Mouse (Mus musculus) C2C12 (cell line): ENCODE results near the gene S100a4.

ENCODE experiments used
- CEBPB ChIP-seq: IDR thresholded peaks from one replicate; pipeline ENCODE4 v1.6.1; 2011; ENCODE audit warnings: low read depth, mild to moderate bottlenecking, control low read depth, moderate library complexity
- CTCF ChIP-seq: IDR thresholded peaks from one replicate; pipeline ENCODE4 v1.5.1; 2011; ENCODE audit not compliant: control insufficient read depth, insufficient read depth, insufficient read length
- FOSL1 ChIP-seq: IDR thresholded peaks from one replicate; pipeline ENCODE4 v1.8.0; 2011; ENCODE audit warnings: mild to moderate bottlenecking, low read length; ENCODE audit not compliant: poor library complexity, insufficient read depth, severe bottlenecking
- MAX ChIP-seq: IDR thresholded peaks from one replicate; pipeline ENCODE4 v1.6.1; 2011; ENCODE audit warnings: mild to moderate bottlenecking, control low read depth
- MYOD1 ChIP-seq: IDR thresholded peaks from one replicate; pipeline ENCODE4 v1.6.1; 2011; ENCODE audit warnings: low read depth; ENCODE audit not compliant: control insufficient read depth, insufficient read length

DNA sequence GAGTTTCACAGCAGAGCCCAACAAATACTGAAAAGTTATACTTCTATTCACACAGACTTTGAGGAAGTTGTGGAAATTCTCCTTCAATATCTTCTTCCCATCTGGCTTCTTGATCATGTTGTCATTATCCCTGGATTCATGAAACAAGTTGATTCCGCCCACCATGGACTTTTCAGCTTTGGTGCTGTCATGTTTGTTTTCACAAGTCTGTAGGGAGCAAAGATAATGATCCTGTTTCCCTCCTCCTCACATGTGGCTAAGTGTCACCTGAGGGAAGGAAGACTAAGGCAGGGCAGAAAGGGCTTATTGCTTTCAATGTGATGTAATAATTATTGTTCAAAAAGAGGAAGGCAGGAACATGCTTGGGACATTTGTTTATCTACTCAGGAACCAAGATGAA is 43.7 kb downstream of the S100a4 start:
- no peak for TF ChIP-seq CTCF
- no peak for TF ChIP-seq MYOD1
- TF ChIP-seq MAX: no peak
- TF ChIP-seq CEBPB: no peak
- no peak for TF ChIP-seq FOSL1
